Mouse (Mus musculus): ENCODE results near the gene Opa1. TPM values are rescaled to one million over a fixed set of nuclear protein-coding genes. Genes with fewer than 3 reads are reported as not detected.
A peak's percentile ranks its signal among the peaks of the same experiment; 100 is the strongest.

Opa1 gene
- polyA plus RNA-seq, 1 experiment from 2014 or later: 64.8 TPM

GRCm38 (mm10) chr16:29560869-29561268 lies 18.3 kb upstream of the Opa1 start:
- Histone ChIP-seq H3K27ac (ENCODE audit: low read depth, low read length) (no peak overlapping the region), H3K9ac (replicated peaks; ENCODE audit: low read depth, low read length) (no peak overlapping the region), H3K4me1 (ENCODE audit: control insufficient read depth, insufficient read depth, low read length) (no peaks in the 10 kb centered on the region), H3K9me3 (ENCODE audit: control insufficient read depth, low read length) (no peaks in the 10 kb centered on the region), H3K36me3 (ENCODE audit: control insufficient read depth, insufficient read depth, low read length) (no peaks in the 10 kb centered on the region), H3K27me3 (ENCODE audit: control insufficient read depth, insufficient read depth, low read length) (no peaks in the 10 kb centered on the region), H3K4me2 (ENCODE audit: low read depth, low read length) (no peak overlapping the region), H3K4me3 (ENCODE audit: low read depth, low read length) (no peak overlapping the region)
- ATAC-seq (ENCODE audit: low read depth): no peak; the same call in 1 of the 2 replicates
- WGBS: 8% methylated on average over 7 of the region's 7 CpGs

- no peak overlapping the region for H3K4me3 ChIP-seq (ENCODE audit: low read depth, low read length)
- no peaks in the 10 kb centered on the region for H3K9me3 ChIP-seq (ENCODE audit: control insufficient read depth, low read length)
- H3K36me3 ChIP-seq (ENCODE audit: control insufficient read depth, insufficient read depth, low read length): no peaks in the 10 kb centered on the region
- no peak overlapping the region for H3K27ac ChIP-seq (ENCODE audit: low read depth, low read length)
- no peak for ATAC-seq (ENCODE audit: low read depth)
- WGBS: 78% methylated on average over 4 of the region's 4 CpGs
- H3K9ac ChIP-seq (replicated peaks; ENCODE audit: low read depth, low read length): no peak overlapping the region
- H3K4me2 ChIP-seq (ENCODE audit: low read depth, low read length): no peak overlapping the region
- no peaks in the 10 kb centered on the region for H3K27me3 ChIP-seq (ENCODE audit: control insufficient read depth, insufficient read depth, low read length)
- no peaks in the 10 kb centered on the region for H3K4me1 ChIP-seq (ENCODE audit: control insufficient read depth, insufficient read depth, low read length)
Observed at GRCm38 (mm10) chr16:29574013-29574412, 5.1 kb upstream of the Opa1 start.

- H3K27ac ChIP-seq (ENCODE audit: low read depth, low read length): no peak overlapping the region
- no peaks in the 10 kb centered on the region for H3K36me3 ChIP-seq (ENCODE audit: control insufficient read depth, insufficient read depth, low read length)
- 10% methylated on average over 5 of the region's 5 CpGs for WGBS
- H3K27me3 ChIP-seq (ENCODE audit: control insufficient read depth, insufficient read depth, low read length): no peaks in the 10 kb centered on the region; the same call in 1 of the 2 replicates
- no peak for ATAC-seq (ENCODE audit: low read depth)
- peaks cover 8% of the 10 kb centered on the region for H3K4me1 ChIP-seq (ENCODE audit: control insufficient read depth, insufficient read depth, low read length)
- H3K9me3 ChIP-seq (ENCODE audit: control insufficient read depth, low read length): no peaks in the 10 kb centered on the region
- H3K4me3 ChIP-seq (ENCODE audit: low read depth, low read length): no peak overlapping the region
- no peak overlapping the region for H3K9ac ChIP-seq (replicated peaks; ENCODE audit: low read depth, low read length)
- no peak overlapping the region for H3K4me2 ChIP-seq (ENCODE audit: low read depth, low read length)
Observed at GRCm38 (mm10) chr16:29575620-29576019, 3.5 kb upstream of the Opa1 start.

- Histone ChIP-seq H3K9ac (replicated peaks; ENCODE audit: low read depth, low read length) (peak overlapping the region; percentile 90), H3K36me3 (ENCODE audit: control insufficient read depth, insufficient read depth, low read length) (no peaks in the 10 kb centered on the region), H3K4me1 (ENCODE audit: control insufficient read depth, insufficient read depth, low read length) (peaks cover 10% of the 10 kb centered on the region), H3K4me2 (ENCODE audit: low read depth, low read length) (peak overlapping the region; percentile 89), H3K9me3 (ENCODE audit: control insufficient read depth, low read length) (no peaks in the 10 kb centered on the region), H3K4me3 (ENCODE audit: low read depth, low read length) (peak overlapping the region; percentile 94), H3K27ac (ENCODE audit: low read depth, low read length) (no peak overlapping the region), H3K27me3 (ENCODE audit: control insufficient read depth, insufficient read depth, low read length) (no peaks in the 10 kb centered on the region; the same call in 1 of the 2 replicates)
- 9% methylated on average over 12 of the region's 12 CpGs for WGBS
- no peak; the same call in 1 of the 2 replicates for ATAC-seq (ENCODE audit: low read depth)
Observed at GRCm38 (mm10) chr16:29579787-29580176, 648 bp downstream of the Opa1 start.

- Histone ChIP-seq H3K9ac (replicated peaks; ENCODE audit: low read depth, low read length) (no peak overlapping the region), H3K4me3 (ENCODE audit: low read depth, low read length) (no peak overlapping the region), H3K27me3 (ENCODE audit: control insufficient read depth, insufficient read depth, low read length) (no peaks in the 10 kb centered on the region), H3K4me1 (ENCODE audit: control insufficient read depth, insufficient read depth, low read length) (no peaks in the 10 kb centered on the region), H3K4me2 (ENCODE audit: low read depth, low read length) (no peak overlapping the region), H3K9me3 (ENCODE audit: control insufficient read depth, low read length) (no peaks in the 10 kb centered on the region), H3K27ac (ENCODE audit: low read depth, low read length) (no peak overlapping the region), H3K36me3 (ENCODE audit: control insufficient read depth, insufficient read depth, low read length) (peaks cover 27% of the 10 kb centered on the region)
- WGBS: 83% methylated on average over 7 of the region's 7 CpGs
- ATAC-seq (ENCODE audit: low read depth): no peak
Observed at GRCm38 (mm10) chr16:29592171-29592570, 13.0 kb downstream of the Opa1 start.

- Histone ChIP-seq H3K27ac (ENCODE audit: low read depth, low read length) (no peak overlapping the region), H3K4me1 (ENCODE audit: control insufficient read depth, insufficient read depth, low read length) (no peaks in the 10 kb centered on the region), H3K9ac (replicated peaks; ENCODE audit: low read depth, low read length) (no peak overlapping the region), H3K9me3 (ENCODE audit: control insufficient read depth, low read length) (no peaks in the 10 kb centered on the region), H3K4me2 (ENCODE audit: low read depth, low read length) (no peak overlapping the region), H3K36me3 (ENCODE audit: control insufficient read depth, insufficient read depth, low read length) (no peaks in the 10 kb centered on the region; the same call in 1 of the 2 replicates), H3K4me3 (ENCODE audit: low read depth, low read length) (no peak overlapping the region), H3K27me3 (ENCODE audit: control insufficient read depth, insufficient read depth, low read length) (no peaks in the 10 kb centered on the region)
- 90% methylated on average over 4 of the region's 4 CpGs for WGBS
- no peak for ATAC-seq (ENCODE audit: low read depth)
Observed at GRCm38 (mm10) chr16:29597122-29597521, 18.0 kb downstream of the Opa1 start.

GRCm38 (mm10) chr16:29605546-29605945 lies 26.4 kb downstream of the Opa1 start:
- no peaks in the 10 kb centered on the region for H3K27me3 ChIP-seq (ENCODE audit: control insufficient read depth, insufficient read depth, low read length)
- H3K4me3 ChIP-seq (ENCODE audit: low read depth, low read length): no peak overlapping the region
- H3K9ac ChIP-seq (replicated peaks; ENCODE audit: low read depth, low read length): no peak overlapping the region
- no peak for ATAC-seq (ENCODE audit: low read depth)
- no peaks in the 10 kb centered on the region for H3K4me1 ChIP-seq (ENCODE audit: control insufficient read depth, insufficient read depth, low read length)
- H3K36me3 ChIP-seq (ENCODE audit: control insufficient read depth, insufficient read depth, low read length): peaks cover 34% of the 10 kb centered on the region
- no peak overlapping the region for H3K4me2 ChIP-seq (ENCODE audit: low read depth, low read length)
- H3K27ac ChIP-seq (ENCODE audit: low read depth, low read length): no peak overlapping the region
- no peaks in the 10 kb centered on the region for H3K9me3 ChIP-seq (ENCODE audit: control insufficient read depth, low read length)
- WGBS: 92% methylated on average over 8 of the region's 8 CpGs

GRCm38 (mm10) chr16:29607131-29607530 lies 28.0 kb downstream of the Opa1 start:
- Histone ChIP-seq H3K27me3 (ENCODE audit: control insufficient read depth, insufficient read depth, low read length) (no peaks in the 10 kb centered on the region), H3K9ac (replicated peaks; ENCODE audit: low read depth, low read length) (no peak overlapping the region), H3K27ac (ENCODE audit: low read depth, low read length) (no peak overlapping the region), H3K4me2 (ENCODE audit: low read depth, low read length) (no peak overlapping the region), H3K9me3 (ENCODE audit: control insufficient read depth, low read length) (no peaks in the 10 kb centered on the region), H3K36me3 (ENCODE audit: control insufficient read depth, insufficient read depth, low read length) (peaks cover 49% of the 10 kb centered on the region), H3K4me3 (ENCODE audit: low read depth, low read length) (no peak overlapping the region), H3K4me1 (ENCODE audit: control insufficient read depth, insufficient read depth, low read length) (no peaks in the 10 kb centered on the region)
- WGBS: 92% methylated on average over 7 of the region's 7 CpGs
- no peak for ATAC-seq (ENCODE audit: low read depth)

GRCm38 (mm10) chr16:29614762-29615161 lies 35.6 kb downstream of the Opa1 start:
- Histone ChIP-seq H3K36me3 (ENCODE audit: control insufficient read depth, insufficient read depth, low read length) (peaks cover 67% of the 10 kb centered on the region), H3K9me3 (ENCODE audit: control insufficient read depth, low read length) (no peaks in the 10 kb centered on the region), H3K27me3 (ENCODE audit: control insufficient read depth, insufficient read depth, low read length) (no peaks in the 10 kb centered on the region), H3K9ac (replicated peaks; ENCODE audit: low read depth, low read length) (no peak overlapping the region), H3K4me3 (ENCODE audit: low read depth, low read length) (no peak overlapping the region), H3K4me2 (ENCODE audit: low read depth, low read length) (no peak overlapping the region), H3K27ac (ENCODE audit: low read depth, low read length) (no peak overlapping the region), H3K4me1 (ENCODE audit: control insufficient read depth, insufficient read depth, low read length) (no peaks in the 10 kb centered on the region)
- WGBS: 82% methylated on average over 9 of the region's 9 CpGs
- ATAC-seq (ENCODE audit: low read depth): no peak
